Mouse (Mus musculus) cerebellum, adult 18-20 months (tissue): ENCODE data around the gene 2610528A11Rik.

ENCODE experiments used
- DNase-seq, 2 experiments: peaks; one replicate each; pipeline ENCODE4 v3.0.0; 2021

Gene 2610528A11Rik

GRCm38 (mm10) chr14:37083755-37084154, 30.1 kb downstream of the 2610528A11Rik start:
- DNase-seq: no peak

GRCm38 (mm10) chr14:37080724-37081123, 33.1 kb downstream of the 2610528A11Rik start:
- DNase-seq: no peak

GRCm38 (mm10) chr14:37068516-37068915, 45.3 kb downstream of the 2610528A11Rik start:
- DNase-seq: no peak

GRCm38 (mm10) chr14:37067629-37068028, 46.2 kb downstream of the 2610528A11Rik start, which contains the start of gene Lrit2:
Lrit2 (plus strand) TSS chr14:37067929.
- no peak for DNase-seq

GRCm38 (mm10) chr14:37066636-37067035, 47.2 kb downstream of the 2610528A11Rik start:
- no peak for DNase-seq

GRCm38 (mm10) chr14:37064849-37065248, 49.0 kb downstream of the 2610528A11Rik start:
- no peak for DNase-seq
